Mouse (Mus musculus) spleen, adult 2 months (tissue): ENCODE results near the gene Slc35b1.

Experiments
- CTCF ChIP-seq: fragments of 200-500 bp; IDR thresholded peaks from 2 replicates; pipeline ENCODE4 v1.5.1; 2011; ENCODE audit warnings: mild to moderate bottlenecking, inconsistent platforms; ENCODE audit not compliant: insufficient read depth, insufficient read length, insufficient replicate concordance; ENCODE audit errors: extremely low read depth
- POLR2A ChIP-seq: fragments of 200-500 bp; IDR thresholded peaks from 2 replicates; pipeline ENCODE4 v1.6.1; 2011; ENCODE audit warnings: low read depth, low read length, inconsistent platforms

DNA sequence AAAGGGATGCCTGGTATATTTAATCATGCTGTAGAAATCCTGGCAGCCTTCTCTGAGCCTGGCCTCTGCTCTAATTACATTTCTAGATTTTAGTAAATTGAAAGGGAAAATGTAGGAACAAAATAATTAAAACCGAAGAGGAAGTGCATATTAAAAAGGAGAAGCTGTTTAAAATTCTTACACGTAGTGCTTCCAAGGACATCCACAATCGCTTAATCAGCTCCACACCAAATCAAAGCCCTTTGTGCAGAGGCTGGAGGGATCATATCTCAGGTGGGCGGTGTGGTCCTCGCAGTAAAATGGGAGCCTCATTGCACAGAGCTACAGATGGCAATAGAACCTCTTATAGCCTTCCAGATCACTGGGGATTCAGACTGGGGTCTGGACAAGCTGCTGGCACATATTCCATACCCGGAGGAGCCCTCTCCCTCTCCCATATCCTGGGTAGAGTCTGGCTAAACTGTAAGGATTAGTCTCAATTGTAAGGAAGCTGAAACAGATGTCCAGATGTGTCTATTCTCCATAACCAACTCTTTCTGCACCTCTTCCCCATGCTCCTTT lies 27.0 kb downstream of the Slc35b1 start:
- TF ChIP-seq POLR2A (no peak), CTCF (no peak)
